Mouse (Mus musculus): ENCODE results near the gene Scn5a.

The Scn5a gene

GRCm38 (mm10) chr9:119510902-119511301 lies 67.9 kb downstream of the Scn5a start:
- in situ Hi-C loops (cut with MboI, MseI), result no loop called here

GRCm38 (mm10) chr9:119504981-119505658 lies 73.7 kb downstream of the Scn5a start:
- in situ Hi-C loops (cut with MboI, MseI), result no loop called here

GRCm38 (mm10) chr9:119503613-119504012 lies 75.2 kb downstream of the Scn5a start:
- in situ Hi-C loops (cut with MboI, MseI), result no loop called here

GRCm38 (mm10) chr9:119498885-119499284 lies 79.9 kb downstream of the Scn5a start:
- in situ Hi-C loops (cut with MboI, MseI), result loop anchor here (10.0 kb wide), 1 partner anchor 1506 kb away; no protein-coding TSS in a partner anchor

- in situ Hi-C loops (cut with MboI, MseI), result loop anchor here (10.0 kb wide), 1 partner anchor 1507 kb away; no protein-coding TSS in a partner anchor
Measured at GRCm38 (mm10) chr9:119498247-119498607, 80.6 kb downstream of the Scn5a start.

GRCm38 (mm10) chr9:119497546-119498246 lies 81.1 kb downstream of the Scn5a start:
- in situ Hi-C loops (cut with MboI, MseI), result loop anchor here (10.0 kb wide), 1 partner anchor 1507 kb away; no protein-coding TSS in a partner anchor

GRCm38 (mm10) chr9:119496960-119497359 lies 81.9 kb downstream of the Scn5a start:
- in situ Hi-C loops (cut with MboI, MseI), result loop anchor here (10.0 kb wide), 1 partner anchor 1508 kb away; no protein-coding TSS in a partner anchor

GRCm38 (mm10) chr9:119496354-119496753 lies 82.5 kb downstream of the Scn5a start:
- in situ Hi-C loops (cut with MboI, MseI), result loop anchor here (10.0 kb wide), 1 partner anchor 1508 kb away; no protein-coding TSS in a partner anchor

GRCm38 (mm10) chr9:119484868-119485267 lies 93.9 kb downstream of the Scn5a start:
- in situ Hi-C loops (cut with MboI, MseI), result no loop called here

- in situ Hi-C loops (cut with MboI, MseI), result no loop called here
Measured at GRCm38 (mm10) chr9:119484420-119484819, 94.4 kb downstream of the Scn5a start.

GRCm38 (mm10) chr9:119483554-119484353 lies 95.1 kb downstream of the Scn5a start:
- in situ Hi-C loops (cut with MboI, MseI), result no loop called here

- in situ Hi-C loops (cut with MboI, MseI), result no loop called here
Measured at GRCm38 (mm10) chr9:119481612-119482011, 97.2 kb downstream of the Scn5a start.

GRCm38 (mm10) chr9:119479297-119479696 lies 99.5 kb downstream of the Scn5a start:
- in situ Hi-C loops (cut with MboI, MseI), result no loop called here

GRCm38 (mm10) chr9:119478345-119478744 lies 100.5 kb downstream of the Scn5a start:
- in situ Hi-C loops (cut with MboI, MseI), result no loop called here

- in situ Hi-C loops (cut with MboI, MseI), result no loop called here
Measured at GRCm38 (mm10) chr9:119477754-119478153, 101.1 kb downstream of the Scn5a start.

GRCm38 (mm10) chr9:119474717-119475611 lies 103.9 kb downstream of the Scn5a start:
- in situ Hi-C loops (cut with MboI, MseI), result no loop called here

- in situ Hi-C loops (cut with MboI, MseI), result no loop called here
Measured at GRCm38 (mm10) chr9:119473608-119474164, 105.1 kb downstream of the Scn5a start.

GRCm38 (mm10) chr9:119473011-119473410 lies 105.8 kb downstream of the Scn5a start:
- in situ Hi-C loops (cut with MboI, MseI), result no loop called here

- in situ Hi-C loops (cut with MboI, MseI), result no loop called here
Measured at GRCm38 (mm10) chr9:119472412-119472918, 106.4 kb downstream of the Scn5a start.

- in situ Hi-C loops (cut with MboI, MseI), result no loop called here
Measured at GRCm38 (mm10) chr9:119469691-119470353, 109.0 kb downstream of the Scn5a start.
